Mouse (Mus musculus) C2C12 (cell line): ENCODE measurements around the gene Elavl4. TPM values are rescaled to one million over a fixed set of nuclear protein-coding genes. Genes with fewer than 3 reads are reported as not detected.

Experiments used
- H3K27me3 ChIP-seq: one replicate; pipeline ENCODE4 v1.6.1; 2011; ENCODE audit not compliant: control insufficient read depth, insufficient read depth, insufficient read length
- H3K36me3 ChIP-seq: one replicate; pipeline ENCODE4 v1.6.1; 2011; ENCODE audit not compliant: control insufficient read depth, insufficient read depth
- H3K4me3 ChIP-seq: one replicate; pipeline ENCODE4 v1.5.1; 2011; ENCODE audit warnings: mild to moderate bottlenecking, control low read depth; ENCODE audit not compliant: poor library complexity, insufficient read depth, severe bottlenecking
- H3K79me2 ChIP-seq: one replicate; pipeline ENCODE4 v1.6.1; 2011; ENCODE audit not compliant: control insufficient read depth, insufficient read depth
- H3K79me3 ChIP-seq: one replicate; pipeline ENCODE4 v1.6.1; 2011; ENCODE audit warnings: low read depth, control low read depth
- H3ac ChIP-seq: one replicate; pipeline ENCODE3; 2011; ENCODE audit warnings: low read depth; ENCODE audit not compliant: control insufficient read depth, insufficient read length
- CEBPB ChIP-seq: IDR thresholded peaks from one replicate; pipeline ENCODE4 v1.6.1; 2011; ENCODE audit warnings: low read depth, mild to moderate bottlenecking, control low read depth, moderate library complexity
- CTCF ChIP-seq: IDR thresholded peaks from one replicate; pipeline ENCODE4 v1.5.1; 2011; ENCODE audit not compliant: control insufficient read depth, insufficient read depth, insufficient read length
- FOSL1 ChIP-seq: IDR thresholded peaks from one replicate; pipeline ENCODE4 v1.8.0; 2011; ENCODE audit warnings: mild to moderate bottlenecking, low read length; ENCODE audit not compliant: poor library complexity, insufficient read depth, severe bottlenecking
- MAX ChIP-seq: IDR thresholded peaks from one replicate; pipeline ENCODE4 v1.6.1; 2011; ENCODE audit warnings: mild to moderate bottlenecking, control low read depth
- MYOD1 ChIP-seq: IDR thresholded peaks from one replicate; pipeline ENCODE4 v1.6.1; 2011; ENCODE audit warnings: low read depth; ENCODE audit not compliant: control insufficient read depth, insufficient read length
- MYOG ChIP-seq: IDR thresholded peaks from one replicate; pipeline ENCODE4 v1.6.1; 2011; ENCODE audit not compliant: control insufficient read depth, insufficient read length; ENCODE audit errors: extremely low read depth
- USF1 ChIP-seq: IDR thresholded peaks from one replicate; pipeline ENCODE4 v1.6.1; 2011; ENCODE audit warnings: low read depth, mild to moderate bottlenecking, control low read depth, moderate library complexity
- polyA plus RNA-seq: library from polyadenylated mRNA; unstranded; fragments of >200 nt; fragmentation: generic; extraction: Trizol; gene quantifications from one replicate; pipeline ENCODE4 v1.2.1, GENCODE M21; 2012; ENCODE audit warnings: missing spikeins

Gene Elavl4
- polyA plus RNA-seq, 1 experiment: not detected

DNA sequence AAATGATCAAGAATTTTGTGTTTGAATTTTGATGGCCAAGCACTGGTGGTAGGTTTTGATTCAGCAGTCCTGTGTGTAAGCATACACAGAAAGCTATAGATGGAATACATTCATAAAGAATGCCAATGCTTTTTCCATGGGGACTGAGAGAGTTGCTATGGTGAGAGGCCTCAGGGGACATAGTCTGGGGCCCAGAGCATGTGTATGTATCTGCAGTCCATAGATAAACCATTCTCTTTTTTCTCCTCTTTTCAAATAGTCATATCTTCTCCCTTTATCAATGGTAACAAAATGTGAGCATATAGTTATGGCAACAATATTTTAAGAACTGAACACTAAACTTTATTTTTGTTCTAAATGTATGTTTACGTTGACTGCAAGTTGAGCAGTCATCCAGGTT lies 122.1 kb downstream of the Elavl4 start:
- H3K4me3 ChIP-seq: no peak overlapping the region
- no peaks in the 10 kb centered on the region for H3K36me3 ChIP-seq
- H3K79me2 ChIP-seq: no peaks in the 10 kb centered on the region
- no peak for TF ChIP-seq MYOG
- H3K27me3 ChIP-seq: no peaks in the 10 kb centered on the region
- H3K79me3 ChIP-seq: no peaks in the 10 kb centered on the region
- H3ac ChIP-seq: no peak overlapping the region

DNA sequence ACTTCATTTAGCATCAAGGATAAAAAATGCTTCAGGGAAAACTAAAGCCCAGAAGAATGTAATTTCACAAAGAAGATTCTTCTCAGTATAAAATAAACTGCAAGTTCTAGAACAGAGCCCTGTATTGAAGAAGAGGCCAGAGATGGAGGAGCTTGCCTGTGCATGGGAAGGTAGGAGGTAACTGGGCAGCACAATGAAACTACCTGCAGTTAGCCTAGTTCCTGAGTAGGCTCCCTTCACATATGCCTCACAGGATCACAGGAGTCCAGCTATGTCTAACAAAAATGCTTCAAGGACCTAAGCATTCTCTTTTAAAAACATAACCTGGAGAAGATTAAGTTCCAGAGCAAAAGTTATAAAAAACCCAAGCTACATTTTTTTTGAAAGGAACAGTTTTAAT lies 122.5 kb downstream of the Elavl4 start:
- no peaks in the 10 kb centered on the region for H3K79me3 ChIP-seq
- no peak overlapping the region for H3K4me3 ChIP-seq
- no peaks in the 10 kb centered on the region for H3K36me3 ChIP-seq
- H3K27me3 ChIP-seq: no peaks in the 10 kb centered on the region
- no peaks in the 10 kb centered on the region for H3K79me2 ChIP-seq
- TF ChIP-seq MAX (no peak), CTCF (no peak), FOSL1 (no peak), MYOG (no peak), CEBPB (no peak)
- H3ac ChIP-seq: no peak overlapping the region

DNA sequence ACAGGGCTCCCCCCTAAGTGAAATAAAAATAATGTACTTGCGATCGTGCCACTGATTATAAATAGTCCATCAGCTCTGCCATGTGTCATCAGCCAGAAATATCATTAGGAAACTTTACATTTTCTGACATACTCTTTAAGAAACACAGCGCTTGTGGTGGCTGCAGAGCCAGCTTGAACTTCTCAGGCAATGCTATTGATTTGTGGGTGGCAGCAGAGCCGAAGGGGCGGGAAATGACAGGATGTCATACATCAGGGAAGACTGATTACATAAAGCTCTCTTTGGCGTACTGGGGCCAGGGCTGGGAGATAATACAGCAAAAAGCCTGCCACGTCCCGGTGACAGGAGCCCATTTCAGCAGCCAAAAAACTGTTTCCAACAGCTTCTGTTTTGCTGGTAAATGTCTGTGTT lies 124.1 kb downstream of the Elavl4 start:
- Histone ChIP-seq H3K4me3 (no peak overlapping the region), H3K36me3 (no peaks in the 10 kb centered on the region), H3ac (no peak overlapping the region), H3K79me3 (no peaks in the 10 kb centered on the region), H3K27me3 (no peaks in the 10 kb centered on the region), H3K79me2 (no peaks in the 10 kb centered on the region)
- TF ChIP-seq MYOD1 (no peak), USF1 (no peak), CEBPB (no peak), CTCF (no peak), MAX (no peak), MYOG (no peak), FOSL1 (no peak)

DNA sequence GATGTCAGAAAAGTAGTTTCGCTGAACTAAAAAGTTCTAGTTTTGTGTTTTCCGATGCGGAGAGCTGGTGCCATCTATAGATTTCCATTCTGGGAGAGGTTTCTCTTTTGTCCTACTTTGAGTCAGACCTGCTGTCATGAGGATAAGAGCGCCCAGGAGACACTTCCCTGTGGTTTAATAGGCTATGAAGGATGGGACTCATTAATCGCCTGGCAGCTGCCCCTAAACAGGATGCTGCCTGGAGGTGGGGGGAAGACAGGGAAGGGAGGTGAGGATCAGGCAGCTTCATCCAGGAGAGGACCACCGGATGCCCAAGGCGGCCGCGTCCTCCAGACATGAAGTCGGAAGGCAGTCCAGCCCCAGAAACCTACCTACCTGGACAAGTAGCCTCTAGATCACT lies 126.2 kb downstream of the Elavl4 start:
- Histone ChIP-seq H3K4me3 (no peak overlapping the region), H3K79me2 (no peaks in the 10 kb centered on the region), H3K36me3 (no peaks in the 10 kb centered on the region), H3K79me3 (no peaks in the 10 kb centered on the region), H3K27me3 (no peaks in the 10 kb centered on the region), H3ac (no peak overlapping the region)
- TF ChIP-seq FOSL1: no peak
- no peak for TF ChIP-seq MAX
- TF ChIP-seq CTCF: no peak
- TF ChIP-seq MYOG: no peak
- no peak for TF ChIP-seq MYOD1
- no peak for TF ChIP-seq CEBPB
- TF ChIP-seq USF1: no peak

GRCm38 (mm10) chr4:110218819-110219218 lies 132.9 kb downstream of the Elavl4 start:
- H3K4me3 ChIP-seq: no peak overlapping the region
- no peaks in the 10 kb centered on the region for H3K79me2 ChIP-seq
- no peaks in the 10 kb centered on the region for H3K36me3 ChIP-seq
- no peak overlapping the region for H3ac ChIP-seq
- no peaks in the 10 kb centered on the region for H3K79me3 ChIP-seq
- no peak for TF ChIP-seq CTCF
- TF ChIP-seq MYOG: no peak
- TF ChIP-seq CEBPB: no peak
- TF ChIP-seq MAX: no peak
- no peak for TF ChIP-seq MYOD1
- TF ChIP-seq USF1: no peak
- TF ChIP-seq FOSL1: no peak
- H3K27me3 ChIP-seq: no peaks in the 10 kb centered on the region

DNA sequence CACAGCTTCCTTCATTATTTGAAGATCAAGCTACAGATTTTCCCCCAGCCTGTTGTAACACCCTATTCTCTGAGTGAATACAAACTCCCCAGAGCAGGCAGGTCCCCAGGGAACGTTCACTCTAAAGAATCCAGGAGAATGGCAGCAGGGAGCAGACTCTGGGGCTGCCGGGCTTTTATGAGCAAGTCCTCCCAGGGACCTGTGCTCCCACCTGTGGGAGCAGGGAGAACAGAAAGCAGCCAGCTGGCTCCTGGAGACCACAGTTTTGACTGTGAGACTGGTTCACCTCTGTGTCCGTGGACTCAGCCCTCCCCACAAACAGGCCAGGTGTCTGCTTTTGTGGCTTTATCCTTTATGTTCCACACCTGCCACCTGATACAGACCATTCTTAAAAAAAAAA lies 134.2 kb downstream of the Elavl4 start:
- no peaks in the 10 kb centered on the region for H3K36me3 ChIP-seq
- no peaks in the 10 kb centered on the region for H3K79me3 ChIP-seq
- no peaks in the 10 kb centered on the region for H3K27me3 ChIP-seq
- no peak overlapping the region for H3K4me3 ChIP-seq
- H3K79me2 ChIP-seq: no peaks in the 10 kb centered on the region
- TF ChIP-seq MYOG: no peak
- TF ChIP-seq CEBPB: no peak
- no peak for TF ChIP-seq CTCF
- no peak for TF ChIP-seq USF1
- no peak overlapping the region for H3ac ChIP-seq

GRCm38 (mm10) chr4:110214543-110214942 lies 137.2 kb downstream of the Elavl4 start:
- no peak overlapping the region for H3K4me3 ChIP-seq
- no peak overlapping the region for H3ac ChIP-seq
- H3K79me2 ChIP-seq: no peaks in the 10 kb centered on the region
- TF ChIP-seq FOSL1 (no peak), MYOD1 (peak; percentile 77), CTCF (no peak), USF1 (no peak)
- no peaks in the 10 kb centered on the region for H3K79me3 ChIP-seq
- H3K36me3 ChIP-seq: no peaks in the 10 kb centered on the region
- H3K27me3 ChIP-seq: no peaks in the 10 kb centered on the region
